Mouse (Mus musculus) fat pad, adult 2 months (tissue): ENCODE data around the gene Fam243.
A peak's percentile ranks its signal among the peaks of the same experiment; 100 is the strongest.

ENCODE experiments used
- DNase-seq: peaks from one replicate; pipeline ENCODE4 v3.0.0-alpha.2; 2011; ENCODE audit warnings: low read depth, low spot score; ENCODE audit errors: extremely low read depth

The Fam243 gene

DNA sequence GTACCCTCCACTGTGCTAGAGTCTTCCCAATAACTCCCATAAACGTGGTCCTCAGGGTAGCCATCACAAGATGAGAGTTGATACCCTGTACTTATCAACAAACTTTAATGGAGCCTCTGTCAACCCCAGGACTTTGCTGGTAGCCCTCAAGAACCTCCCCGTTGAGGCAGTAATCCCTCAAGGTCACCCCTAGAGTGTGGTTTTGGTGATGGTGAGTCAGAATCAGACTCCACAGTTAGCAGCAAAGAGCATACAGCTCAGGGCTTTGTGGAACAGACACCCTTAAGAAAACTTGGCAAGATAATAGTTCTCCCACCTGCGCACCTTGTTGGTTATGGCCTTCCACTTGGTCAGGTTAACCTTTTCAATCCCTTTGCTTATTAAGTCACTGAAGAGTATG lies 880 bp downstream of the Fam243 start:
- DNase-seq, result no peak

DNA sequence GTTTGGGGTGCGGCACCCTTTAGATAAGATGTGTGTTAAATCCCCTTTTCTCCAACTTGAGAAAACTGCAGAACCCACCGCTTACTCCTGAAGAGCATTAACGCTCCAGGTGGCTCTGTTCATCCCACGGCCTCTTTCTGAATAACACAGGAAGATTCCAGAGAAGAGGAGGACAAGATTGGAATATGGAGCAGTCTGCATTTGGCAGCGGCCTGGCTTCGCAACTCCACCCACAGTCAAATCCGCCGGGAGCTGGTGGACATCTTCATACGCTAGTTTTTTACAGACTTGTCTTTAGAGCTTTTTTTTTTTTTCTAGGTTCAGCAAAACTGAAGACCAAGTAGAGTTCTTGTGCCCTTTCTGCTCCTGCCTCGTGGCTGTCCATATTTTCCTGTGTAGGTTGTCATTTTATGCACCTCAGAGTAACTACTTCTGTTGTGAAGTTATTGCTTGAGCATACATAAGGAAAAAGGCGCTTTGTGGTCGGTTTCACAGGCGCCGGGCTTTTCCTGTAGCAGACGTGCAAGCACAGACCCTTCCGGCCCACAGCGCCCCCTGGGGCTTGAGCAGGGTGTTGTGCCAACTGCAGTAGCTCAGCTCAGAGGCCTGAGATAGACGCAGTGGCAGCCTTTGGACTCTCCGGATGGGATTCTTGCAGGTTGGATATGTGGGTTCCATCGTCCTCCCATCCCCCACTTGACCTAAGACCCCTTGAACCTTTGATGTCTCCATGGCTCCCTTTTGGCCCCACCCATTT lies 1.7 kb downstream of the Fam243 start:
- DNase-seq, result no peak

DNA sequence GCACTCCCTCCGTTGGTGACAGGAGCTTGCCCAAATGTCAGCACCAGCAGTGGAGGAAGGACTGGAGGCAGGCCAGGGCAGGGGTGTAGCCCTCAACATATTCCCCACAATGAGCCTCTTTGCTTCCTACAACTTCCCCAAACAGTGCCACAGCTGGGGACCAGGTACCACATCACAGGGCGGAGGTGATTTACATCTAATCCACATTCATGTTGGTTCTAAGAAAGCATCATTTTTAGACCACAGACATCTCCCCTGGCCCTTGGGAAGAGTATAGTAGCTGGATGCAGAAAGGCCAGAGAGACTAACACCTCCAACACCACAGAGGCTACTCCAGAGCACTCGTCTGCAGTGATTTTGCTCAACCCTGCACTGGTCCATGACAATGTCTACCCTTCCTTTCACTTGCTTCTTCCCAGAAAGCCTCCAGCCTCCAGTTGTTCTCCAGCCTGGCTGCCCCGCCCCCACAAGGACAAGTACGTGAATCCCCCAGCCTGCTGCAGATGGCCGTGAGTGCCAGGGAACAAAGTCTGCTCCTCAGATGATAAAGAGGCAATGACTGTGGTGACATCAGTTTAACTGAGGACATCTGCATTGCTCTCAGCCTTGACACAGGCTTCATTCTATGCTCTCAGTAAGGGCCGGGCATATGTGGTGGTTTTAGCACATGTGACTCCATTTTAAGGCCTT lies 5.0 kb downstream of the Fam243 start:
- DNase-seq, result no peak

DNA sequence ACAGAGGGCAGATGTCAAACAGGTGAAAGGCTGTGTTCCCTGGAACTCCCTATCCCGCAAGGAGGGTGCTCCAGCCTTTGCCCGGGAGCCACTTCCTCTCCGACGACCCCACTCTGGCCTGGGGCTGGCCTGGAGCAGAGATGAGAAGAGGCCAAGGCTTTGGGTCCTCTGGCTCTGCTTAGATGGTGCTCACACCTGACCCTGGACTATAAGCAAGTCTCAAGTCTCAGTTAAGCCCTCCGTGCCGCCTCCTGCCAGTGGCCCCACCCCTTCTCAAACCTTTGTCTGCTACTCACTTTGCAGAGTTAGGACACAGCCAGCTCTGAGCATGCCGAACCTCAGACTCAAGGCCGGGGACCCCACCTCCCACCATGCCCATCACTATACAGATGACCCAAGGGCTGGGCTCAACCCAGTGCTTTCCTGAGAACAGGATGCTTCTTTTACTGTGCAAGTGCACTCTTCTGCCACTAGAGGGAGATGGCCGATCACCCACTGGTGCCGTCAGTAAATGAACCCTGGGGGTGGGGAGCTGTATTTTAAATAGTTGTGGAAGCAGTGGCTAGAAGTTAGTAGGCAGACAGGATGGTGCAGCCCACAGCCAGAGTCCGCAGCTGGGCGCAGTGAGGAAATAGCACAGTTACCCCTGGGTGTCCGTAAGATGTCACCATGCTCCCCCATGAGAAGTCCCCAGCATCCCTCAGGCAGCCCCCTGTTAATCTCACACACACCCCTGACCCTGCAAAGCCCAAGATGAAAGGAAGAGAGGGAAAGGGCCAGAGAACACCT lies 7.1 kb downstream of the Fam243 start:
- DNase-seq, result no peak

DNA sequence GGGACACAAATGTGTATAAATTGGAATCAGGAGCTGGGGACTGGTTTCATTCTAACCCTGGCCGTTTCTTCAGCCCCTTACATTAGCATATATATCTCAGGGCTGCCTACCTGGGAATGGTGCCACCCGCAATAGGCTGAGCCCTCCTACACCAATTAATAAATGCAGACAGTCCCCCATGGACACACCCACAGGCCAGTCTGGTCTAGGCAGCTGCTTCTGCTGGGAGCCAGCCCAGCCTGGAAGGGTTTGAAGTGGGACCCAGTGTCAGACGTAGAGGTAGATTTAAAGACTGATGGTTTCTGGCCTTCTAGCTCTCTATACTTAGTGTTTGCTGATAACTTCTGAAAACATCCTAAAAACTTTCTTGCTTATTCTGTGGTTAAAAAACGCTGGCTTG lies 12.1 kb downstream of the Fam243 start:
- DNase-seq, result no peak

DNA sequence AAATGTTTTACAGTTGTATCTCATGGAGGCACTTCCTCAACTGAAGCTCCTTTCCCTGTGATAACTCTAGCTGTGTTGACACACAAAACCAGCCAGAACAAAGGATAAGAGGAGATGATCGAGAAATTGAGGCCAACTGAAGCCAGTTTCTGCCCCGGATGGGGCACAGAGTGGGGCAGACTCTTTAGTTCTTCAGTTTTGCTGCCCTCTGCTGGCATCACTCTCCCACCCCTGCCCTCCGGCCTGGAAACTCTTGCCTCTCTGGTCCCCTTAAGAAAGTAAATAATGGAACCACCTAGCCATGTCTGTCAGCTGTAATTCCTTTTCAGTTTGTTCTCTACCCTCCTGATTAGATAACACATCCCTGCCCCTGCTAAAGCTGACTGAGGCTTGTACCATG lies 13.3 kb downstream of the Fam243 start:
- no peak for DNase-seq

DNA sequence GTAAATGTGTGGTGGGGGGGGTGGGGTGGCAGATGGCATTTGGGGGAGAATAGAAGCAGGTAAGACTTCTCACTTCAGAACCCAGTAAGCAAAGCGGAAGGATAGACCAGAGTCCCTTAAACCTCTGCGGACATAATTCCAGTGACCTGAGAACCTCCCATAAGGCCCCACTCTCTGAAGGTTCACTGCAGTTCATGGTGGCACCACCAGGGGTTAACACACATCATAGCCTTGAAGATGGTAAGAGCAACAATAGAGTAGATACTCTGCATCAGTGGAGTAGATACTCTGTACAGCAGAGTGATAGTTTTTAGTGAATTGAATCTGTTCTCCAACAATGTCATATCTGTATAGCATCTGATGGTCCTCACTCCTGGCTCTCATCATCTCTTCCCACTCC lies 15.7 kb downstream of the Fam243 start:
- DNase-seq, result no peak

DNA sequence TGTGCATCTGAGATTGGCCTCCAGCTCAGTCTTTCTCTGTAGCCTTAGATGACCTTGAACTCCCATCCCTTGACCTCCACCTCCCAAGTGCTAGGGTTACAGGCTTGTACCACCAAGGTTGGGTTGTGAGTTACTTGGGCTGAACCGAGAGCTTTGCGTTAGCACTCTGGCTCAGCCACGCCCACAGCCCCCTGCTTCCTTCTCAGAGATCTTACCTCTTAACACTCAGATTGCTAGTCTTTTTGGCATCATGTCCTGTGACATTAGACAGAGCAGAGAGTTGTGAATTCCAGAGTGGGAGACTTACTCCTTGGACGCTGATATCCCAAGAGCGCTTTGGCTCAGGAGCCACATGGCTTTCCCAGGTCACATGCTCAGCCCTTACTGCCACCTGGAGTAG lies 18.7 kb downstream of the Fam243 start:
- no peak for DNase-seq

DNA sequence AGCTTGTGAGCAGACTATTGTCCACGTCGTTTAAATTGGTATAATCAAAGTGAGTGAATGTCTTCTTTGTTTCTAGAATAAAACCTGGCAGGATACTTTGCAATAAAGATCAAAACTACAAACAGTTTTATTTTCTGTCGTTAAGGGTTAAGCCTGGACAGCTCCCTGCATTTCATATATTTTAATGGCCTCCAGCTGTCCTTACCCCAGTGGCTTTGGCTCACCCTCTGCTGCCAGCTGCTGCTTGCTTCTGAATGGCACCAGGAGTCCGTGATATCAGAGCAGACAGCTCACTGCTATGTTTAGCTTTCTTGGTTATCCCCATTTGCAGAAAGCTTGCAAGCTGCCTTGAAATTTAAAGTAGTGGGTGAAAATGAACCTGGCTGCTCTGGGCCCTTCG lies 19.3 kb downstream of the Fam243 start:
- DNase-seq, result no peak

DNA sequence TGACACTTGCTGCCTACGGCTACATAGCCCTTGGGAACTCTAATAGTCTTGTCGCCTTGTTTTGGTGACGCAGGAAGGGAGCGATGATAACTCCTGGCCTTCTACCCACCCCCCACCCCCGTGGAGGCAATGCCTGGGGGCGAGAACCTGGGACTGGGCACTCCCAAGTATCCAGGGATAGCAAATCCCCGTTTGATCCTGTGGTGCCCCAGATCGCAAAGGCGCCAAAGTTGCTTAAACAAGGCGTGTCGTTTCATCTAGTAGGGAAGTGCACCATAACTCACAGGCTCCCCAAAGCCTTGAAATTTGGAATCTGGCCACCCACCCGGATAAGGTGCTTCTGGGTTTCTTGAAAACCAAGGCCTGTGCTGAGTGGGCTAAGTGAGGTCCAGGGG lies 19.8 kb downstream of the Fam243 start:
- no peak for DNase-seq

DNA sequence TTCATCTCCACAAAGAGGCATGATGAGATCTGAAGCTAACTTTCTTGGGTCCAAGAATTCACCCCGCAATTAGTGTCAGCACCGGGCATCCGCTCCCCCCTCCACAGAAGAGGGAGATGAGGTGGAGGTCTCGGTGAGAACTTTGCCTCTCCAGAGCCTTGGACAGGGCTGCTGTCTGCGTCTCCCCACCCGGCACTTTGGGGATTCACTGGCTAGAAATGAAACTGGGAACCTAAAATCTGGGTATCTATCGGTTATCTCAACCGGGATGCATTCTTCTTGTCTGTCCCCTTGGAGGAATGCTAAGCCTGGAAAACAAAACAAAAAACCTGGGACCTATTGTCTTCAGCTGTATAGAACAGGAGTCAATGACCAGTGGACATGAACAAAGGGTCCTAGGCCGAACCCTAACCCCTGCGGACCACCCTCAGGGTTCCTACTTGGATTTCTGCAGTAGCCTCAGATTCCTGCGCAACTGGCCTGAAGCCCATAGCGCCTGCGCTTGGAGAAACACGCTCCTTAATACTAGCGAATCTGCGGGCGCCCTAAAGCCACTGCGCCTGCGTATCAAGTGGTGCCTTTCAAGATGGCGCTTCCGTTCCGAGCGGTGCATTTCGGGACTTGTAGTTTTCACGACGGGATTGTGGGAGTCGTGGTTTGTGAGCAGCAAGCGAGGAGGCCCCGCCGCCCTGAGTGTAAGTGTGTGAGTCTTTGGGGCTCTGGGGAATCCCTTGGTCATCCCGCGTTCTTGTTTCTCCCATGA lies 20.4 kb downstream of the Fam243 start, which contains the start of gene Smim11:
Gene Smim11, plus strand, starts transcription at position 638 of the 763 bp plus-strand sequence.
- DNase-seq, result peak; percentile 72

DNA sequence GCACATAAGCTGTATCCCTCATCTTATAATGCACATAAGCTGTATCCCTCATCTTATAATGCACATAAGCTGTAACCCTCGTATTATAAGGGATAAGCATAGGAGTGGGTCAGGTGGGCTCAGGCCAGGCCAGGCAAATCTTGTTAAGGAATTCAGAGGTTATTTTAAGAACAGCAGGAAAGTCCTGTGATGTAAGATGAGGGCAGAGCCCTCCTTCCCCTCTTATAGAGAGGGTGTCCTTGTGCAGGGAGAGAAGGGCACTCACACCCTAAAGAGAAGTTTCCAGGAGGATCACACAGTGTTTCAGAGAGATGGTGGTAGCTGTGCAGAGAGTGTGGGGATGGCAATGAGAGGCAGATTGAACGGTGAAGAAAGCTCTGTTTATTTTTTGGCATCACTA lies 25.9 kb downstream of the Fam243 start:
- DNase-seq, result no peak

DNA sequence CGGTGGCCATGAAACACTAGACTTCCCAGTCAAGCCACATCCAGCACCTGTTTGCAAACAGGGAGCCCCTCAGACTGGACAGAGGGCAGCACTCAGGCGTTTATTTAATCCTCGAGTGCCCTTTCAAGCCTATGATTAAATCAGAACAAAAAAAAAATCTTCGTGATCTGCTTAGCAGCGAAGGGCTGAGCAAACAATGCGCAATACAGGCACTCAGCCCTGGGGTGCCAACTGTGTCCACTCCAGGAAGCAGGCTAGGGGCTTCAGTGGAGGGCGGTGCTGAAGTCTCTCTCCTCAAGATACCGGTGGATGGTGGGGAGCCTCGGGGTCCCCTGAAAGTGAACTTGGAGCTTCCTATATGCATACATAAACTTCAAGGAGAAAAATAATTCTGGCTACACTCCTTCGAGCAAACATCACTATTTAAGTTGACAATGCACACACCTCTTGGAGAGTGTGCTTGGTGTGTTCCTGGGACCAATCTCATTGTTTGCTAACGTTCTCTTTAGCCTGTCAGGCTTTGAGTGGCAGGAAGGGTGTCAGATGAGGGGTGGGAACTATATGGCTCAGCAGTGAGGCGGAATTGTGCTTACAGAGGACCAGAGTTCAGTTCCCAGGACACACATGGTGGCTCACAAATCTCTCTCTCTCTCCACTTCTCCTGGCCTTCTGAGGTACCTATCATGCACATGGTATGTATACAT lies 26.8 kb downstream of the Fam243 start:
- DNase-seq, result no peak

DNA sequence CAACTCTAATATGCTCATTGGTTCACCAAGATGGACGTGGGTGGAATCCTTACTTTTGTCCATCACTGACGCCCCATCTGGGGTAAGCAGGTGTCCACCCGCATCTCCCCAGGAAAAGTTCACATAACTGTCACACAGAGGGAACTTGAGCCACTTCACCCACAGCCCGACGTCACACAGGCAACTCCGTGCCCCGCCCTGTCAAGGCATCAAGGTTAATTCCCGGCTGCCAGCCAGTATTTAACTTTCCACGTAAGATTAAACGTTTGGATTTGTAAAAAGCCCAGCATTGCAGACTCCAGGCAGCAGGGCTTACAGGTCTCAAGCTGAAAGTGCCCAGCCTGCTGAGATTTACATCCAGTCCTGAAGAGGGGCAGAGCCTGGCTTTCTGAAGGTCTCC lies 29.1 kb downstream of the Fam243 start, which contains the start of gene Kcne2:
Gene Kcne2, plus strand, starts transcription at position 289 of the 400 bp plus-strand sequence.
- no peak for DNase-seq

DNA sequence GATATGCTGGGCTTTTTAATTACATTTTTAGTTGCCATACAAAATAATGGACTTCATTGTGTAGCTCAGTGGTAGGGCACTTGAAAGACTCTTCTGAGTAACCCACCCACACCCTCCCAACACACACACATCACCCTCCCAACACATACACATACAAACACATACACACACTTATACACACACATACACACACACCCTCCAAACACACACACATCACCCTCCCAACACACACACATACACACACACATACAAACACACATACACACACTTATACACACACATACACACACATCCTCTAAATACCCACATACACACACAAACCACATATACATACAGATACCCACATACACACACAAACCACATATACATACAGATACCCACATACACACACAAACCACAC lies 31.2 kb downstream of the Fam243 start:
- DNase-seq, result no peak

DNA sequence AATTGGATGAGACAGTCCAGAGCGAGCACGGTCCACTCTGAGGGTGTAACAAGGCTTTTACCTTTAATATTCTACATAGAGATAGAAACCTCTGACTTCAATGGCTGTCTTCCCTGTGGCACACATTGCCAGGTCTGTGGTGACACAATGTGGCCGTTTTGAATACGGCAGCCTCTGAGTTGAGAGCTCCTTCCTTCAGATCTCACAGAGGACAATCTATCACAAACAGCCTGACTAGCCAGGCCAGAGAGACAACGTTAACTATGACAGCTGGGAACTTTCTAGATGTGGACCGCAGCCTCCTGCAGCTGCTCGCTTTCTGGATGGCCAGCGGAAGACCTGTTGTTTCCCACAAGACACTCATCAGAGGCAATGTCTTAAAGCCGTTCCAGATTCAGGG lies 32.5 kb downstream of the Fam243 start:
- no peak for DNase-seq

DNA sequence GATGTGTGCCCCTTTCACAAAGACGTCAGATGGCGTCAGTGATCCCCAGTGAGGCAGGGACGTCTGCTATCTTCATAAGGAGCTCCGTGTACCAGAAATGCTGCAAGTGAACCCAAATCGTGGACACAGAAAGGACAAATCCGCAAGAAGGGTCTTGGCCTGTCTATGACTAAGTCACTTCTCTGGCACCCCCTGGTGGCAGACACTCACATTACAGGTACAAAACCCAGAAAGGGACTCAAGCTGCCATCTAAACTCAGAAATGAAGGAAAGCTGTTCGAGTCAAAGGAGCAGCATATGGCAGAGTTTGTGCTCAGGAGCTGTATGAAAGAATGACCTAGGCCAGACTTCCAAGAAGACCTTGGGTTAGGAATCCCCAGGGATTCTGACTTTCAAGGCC lies 34.6 kb downstream of the Fam243 start:
- no peak for DNase-seq

DNA sequence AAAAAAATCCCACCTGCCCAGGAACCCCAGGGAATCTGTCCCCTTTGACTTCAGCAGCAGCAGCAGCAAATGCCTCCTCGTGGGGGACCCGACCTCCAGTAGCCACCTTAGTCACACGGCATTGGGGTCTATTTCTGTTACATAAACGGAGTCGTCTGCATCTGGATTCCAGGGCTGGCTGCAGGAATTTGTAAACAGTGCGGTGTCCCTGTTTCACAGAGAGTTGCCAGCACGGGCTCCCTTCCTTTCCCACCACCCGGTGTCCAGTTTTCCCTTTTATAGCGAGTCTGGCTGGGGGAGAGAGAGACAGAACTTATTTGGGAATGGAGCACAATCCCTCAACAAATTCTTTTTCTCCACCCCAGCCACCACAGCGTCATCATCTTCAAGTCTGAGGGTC lies 36.2 kb downstream of the Fam243 start:
- DNase-seq, result no peak

DNA sequence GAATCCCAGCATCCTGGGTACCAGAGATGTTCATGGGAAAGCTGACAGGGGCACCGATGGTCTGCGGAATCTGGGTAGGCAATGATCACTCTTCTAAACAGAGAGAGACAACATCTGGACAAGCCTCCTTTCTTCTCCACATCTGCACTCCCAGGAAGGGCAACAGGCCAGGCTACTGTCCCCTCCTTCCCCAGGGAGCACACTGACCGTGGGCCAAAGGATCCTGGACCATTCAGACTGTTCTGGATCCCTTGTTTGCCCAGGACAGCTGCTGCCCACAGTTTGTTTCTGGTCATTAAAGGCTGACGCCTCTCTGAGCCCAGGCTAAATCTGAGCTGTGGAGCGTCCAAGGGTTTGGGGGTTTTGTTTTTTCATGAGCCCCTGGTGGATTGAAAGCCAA lies 38.6 kb downstream of the Fam243 start:
- DNase-seq, result no peak

DNA sequence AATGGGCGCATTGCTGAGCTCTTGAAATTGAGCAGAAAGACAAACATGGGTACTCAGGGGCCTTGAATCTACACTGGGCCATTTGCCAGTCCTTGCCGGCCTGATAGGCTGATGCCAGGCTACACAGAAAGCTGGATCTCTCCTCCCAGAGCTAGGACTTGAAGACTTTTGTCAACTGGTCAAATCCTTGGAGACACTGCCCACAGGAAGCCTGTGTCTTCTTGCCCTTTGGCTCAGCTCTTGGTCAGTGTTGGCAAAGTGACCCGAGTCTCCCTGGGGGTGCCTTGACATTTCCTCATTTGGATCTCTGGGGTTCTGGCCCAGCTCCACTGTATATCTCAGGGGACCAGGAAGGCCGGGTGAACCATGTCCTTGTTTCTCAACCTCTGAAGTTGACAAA lies 45.7 kb downstream of the Fam243 start:
- no peak for DNase-seq
